ENCODE assay signal across 9 mouse cellular contexts in the genomic region with DNA sequence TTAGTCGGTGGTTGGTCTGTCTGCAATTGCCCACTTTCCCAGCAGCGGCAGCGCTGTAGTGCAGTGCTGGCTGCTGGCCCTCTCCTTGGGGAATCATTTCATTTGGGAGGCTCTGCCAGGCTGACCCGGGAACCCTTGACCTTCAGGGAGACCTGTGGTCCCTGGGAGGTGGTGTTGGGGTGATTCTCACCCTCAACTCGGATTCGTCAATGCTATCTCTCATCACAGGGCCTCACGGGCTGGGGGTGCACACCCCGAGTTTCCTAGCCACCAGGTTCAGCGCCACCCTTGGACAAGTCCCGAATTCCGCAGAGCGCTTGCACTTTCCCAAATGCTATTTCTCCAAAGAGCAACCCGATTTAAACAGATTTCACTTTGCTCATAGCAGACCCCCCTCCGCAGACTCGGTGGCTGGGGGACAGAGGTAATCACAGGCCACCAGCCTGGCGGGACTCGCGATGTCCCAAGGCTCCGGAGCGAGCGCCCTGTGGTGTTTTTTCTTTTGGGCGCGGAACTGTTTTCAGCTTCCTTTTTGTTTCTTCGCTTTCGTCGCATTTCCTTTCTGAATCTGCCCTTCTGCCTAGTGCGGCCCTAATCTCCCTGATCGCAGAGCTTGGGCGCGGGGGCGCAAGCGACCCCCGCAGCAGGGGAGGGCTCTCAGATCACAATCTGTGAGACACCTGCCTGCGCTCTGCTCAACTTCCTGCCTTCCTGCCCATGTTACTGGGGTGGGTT.
A peak's percentile ranks its signal among the peaks of the same experiment; 100 is the strongest.
DNase-seq lines count a peak whose midpoint lies in the region; ATAC-seq and TF ChIP-seq lines count a peak whose summit lies in the region.
"Had no signal": no experiment of that assay in that cellular context is flagged by ENCODE, and none has a peak within 500 bp of the region (broad histone marks: within the 10 kb centered on the region; RNA-seq: fewer than 3 reads in every experiment).

No protein-coding gene starts in this region.

- no peaks in the 10 kb centered on the region for H3K27me3 ChIP-seq in spleen, adult 2 months (ENCODE audit: control insufficient read depth, insufficient read depth, low read length)
- H3K27me3 ChIP-seq in heart, embryonic 10.5 days (ENCODE audit: insufficient read depth, poor library complexity, severe bottlenecking) = peaks cover 21% of the 10 kb centered on the region
- peaks cover 27% of the 10 kb centered on the region for H3K27me3 ChIP-seq in limb, embryonic 12.5 days
- H3K27me3 ChIP-seq: CH12.LX had no signal

- peak; percentile 17 to 21 for DNase-seq in frontal cortex, postnatal 25 days (ENCODE audit: low spot score in 2 of 2)
- no peak for DNase-seq in frontal cortex, postnatal 10 days (ENCODE audit: low spot score in 2 of 2)
- DNase-seq in spleen, adult 2 months (ENCODE audit: low read depth in 1 of 2, low spot score in 2 of 2) = peak in 1 of 2 experiments; percentile 15
- no peak for DNase-seq in spleen, adult 12 weeks (ENCODE audit: low spot score)
- no peak for DNase-seq in heart, embryonic 10.5 days (ENCODE audit: low spot score)
- DNase-seq in retina, postnatal 1 day = peak; percentile 57
- DNase-seq in cerebellum, postnatal 36 days = no peak

- WGBS in spleen, adult 2 months = 3% methylated on average over 34 of the region's 34 CpGs
- under 1% methylated on average over 34 of the region's 34 CpGs for WGBS in heart, embryonic 10.5 days
- WGBS in limb, embryonic 12.5 days = under 1% methylated on average over 34 of the region's 34 CpGs

- no peaks in the 10 kb centered on the region for H3K36me3 ChIP-seq in spleen, adult 2 months (ENCODE audit: control insufficient read depth, insufficient read depth, low read length)
- no peaks in the 10 kb centered on the region for H3K36me3 ChIP-seq in heart, embryonic 10.5 days
- no peaks in the 10 kb centered on the region for H3K36me3 ChIP-seq in limb, embryonic 12.5 days

- H3K4me3 ChIP-seq in spleen, adult 2 months (ENCODE audit: extremely low read depth, insufficient read depth, insufficient read length) = peak overlapping the region; percentile 28; the same call in 1 of the 2 replicates
- peak overlapping the region; percentile 65 for H3K4me3 ChIP-seq in heart, embryonic 10.5 days
- peak overlapping the region; percentile 50 for H3K4me3 ChIP-seq in limb, embryonic 12.5 days (replicated peaks)

- TF ChIP-seq POLR2A in spleen, adult 2 months (IDR thresholded peaks at IDR 0.05; ENCODE audit: low read depth, low read length) = no peak

- peak overlapping the region; percentile 89 for H3K27ac ChIP-seq in spleen, adult 2 months (ENCODE audit: insufficient read depth, low read length)
- H3K27ac ChIP-seq in heart, embryonic 10.5 days = peak overlapping the region; percentile 70
- 0 out of 2 replicates have a peak overlapping the region, but pooled peaks have one; percentile 35 for H3K27ac ChIP-seq in limb, embryonic 12.5 days

- ATAC-seq in limb, embryonic 12.5 days (ENCODE audit: insufficient number of reproducible peaks, insufficient read depth, low FRiP score, low TSS enrichment, low read depth) = 0 out of 2 replicates have a peak, but pooled peaks have one; percentile 20

- peak overlapping the region; percentile 85 for H3K4me2 ChIP-seq in limb, embryonic 12.5 days

- H3K9ac ChIP-seq in limb, embryonic 12.5 days (replicated peaks) = peak overlapping the region; percentile 59

- H3K4me1 ChIP-seq in spleen, adult 2 months (ENCODE audit: control insufficient read depth, insufficient read depth, insufficient read length) = no peaks in the 10 kb centered on the region; the same call in 1 of the 2 replicates
- no peaks in the 10 kb centered on the region; the same call in none of the 2 replicates for H3K4me1 ChIP-seq in heart, embryonic 10.5 days
- H3K4me1 ChIP-seq in limb, embryonic 12.5 days (replicated peaks) = peaks cover 13% of the 10 kb centered on the region

- TF ChIP-seq CTCF in spleen, adult 2 months (IDR thresholded peaks at IDR 0.05; ENCODE audit: extremely low read depth, insufficient read depth, insufficient read length, insufficient replicate concordance) = no peak

- no peaks in the 10 kb centered on the region for H3K9me3 ChIP-seq in heart, embryonic 10.5 days
- H3K9me3 ChIP-seq in limb, embryonic 12.5 days = no peaks in the 10 kb centered on the region

Comparison
In these comparisons a context has a peak if more than half of its experiments do, and no peak if none do; other contexts are left out.
1. DNase-seq: peak in frontal cortex, postnatal 25 days (2 of 2) and retina, postnatal 1 day (single experiment); none in frontal cortex, postnatal 10 days (0 of 2), spleen, adult 12 weeks (single experiment), heart, embryonic 10.5 days (single experiment) and cerebellum, postnatal 36 days (0 of 2).
2. H3K27ac ChIP-seq: peak in every context shown above with its lines; median percentile 89 in spleen, adult 2 months; 70 in heart, embryonic 10.5 days; 35 in limb, embryonic 12.5 days.
3. Peak in every context shown above with its lines, with median percentiles within 50 percentile points of each other: H3K4me3 ChIP-seq.